Mouse (Mus musculus): ENCODE results near the gene Unc79. TPM values are rescaled to one million over a fixed set of nuclear protein-coding genes. Genes with fewer than 3 reads are reported as not detected.

Unc79 gene
- total and polyA plus RNA-seq, 3 experiments, result 0.04 to 0.86 (median 0.05) TPM

DNA sequence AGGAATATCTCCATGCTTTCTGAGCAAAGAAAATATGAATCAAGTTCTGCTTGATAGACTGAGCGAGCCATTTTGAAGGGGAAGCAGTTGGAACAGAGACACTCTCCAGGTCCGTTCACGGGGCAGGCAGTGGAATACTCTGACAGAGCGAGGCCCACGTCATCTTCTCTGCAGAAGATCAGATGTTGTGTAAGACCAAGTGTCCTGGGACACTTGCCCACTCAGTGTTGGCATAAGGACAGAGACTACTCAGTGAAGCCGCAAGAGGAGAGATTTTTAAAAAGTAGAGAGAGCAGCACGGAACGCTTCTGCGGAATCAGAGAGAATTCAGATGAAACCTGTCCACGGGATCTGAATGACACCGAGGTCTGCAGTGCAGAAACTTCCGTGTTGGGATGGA lies 69.5 kb downstream of the Unc79 start:
- Histone ChIP-seq H3K4me1 (ENCODE audit: control insufficient read depth in 1 of 2, insufficient read depth in 2 of 2) (no peaks in the 10 kb centered on the region), H3K36me3 (replicated peaks in 1 of 2; ENCODE audit: control insufficient read depth in 1 of 2, insufficient read depth in 1 of 2, low read length in 1 of 2) (no peaks in the 10 kb centered on the region), H3K4me3 (replicated peaks in 1 of 3; ENCODE audit: low read depth in 2 of 3, low read length in 2 of 3, poor library complexity in 1 of 3) (no peak overlapping the region), H3K27me3 (replicated peaks) (no peaks in the 10 kb centered on the region), H3K4me2 (ENCODE audit: insufficient read depth, low read depth, poor library complexity, severe bottlenecking) (no peak overlapping the region), H3K9ac (ENCODE audit: insufficient read depth, low read depth) (no peak overlapping the region), H3K79me2 (replicated peaks; ENCODE audit: control insufficient read depth, extremely low read depth, insufficient read depth, poor library complexity, severe bottlenecking) (no peaks in the 10 kb centered on the region), H3K9me3 (replicated peaks; ENCODE audit: low read length) (no peaks in the 10 kb centered on the region), H3K27ac (ENCODE audit: insufficient read depth, low read depth) (no peak overlapping the region)
- in situ Hi-C loops (cut with MboI; ENCODE audit: low pct_ligation_motif_present, low pct_unique_long_range_greater_than_20kb, low sequenced_read_pairs) (no loop called here), dilution Hi-C loops (cut with MboI; ENCODE audit: extremely low pct_ligation_motif_present, extremely low pct_unique_long_range_greater_than_20kb, low sequenced_read_pairs) (no loop called here)
- no peak for DNase-seq (ENCODE audit: extremely low read depth)
- TF ChIP-seq UBTF (IDR thresholded peaks at IDR 0.05; ENCODE audit: low read depth, low read length) (no peak), TCF12 (IDR thresholded peaks at IDR 0.05; ENCODE audit: low read depth, low read length) (no peak), POLR2A (IDR thresholded peaks at IDR 0.05; ENCODE audit: low read depth, low read length) (no peak), ZKSCAN1 (IDR thresholded peaks at IDR 0.05; ENCODE audit: borderline replicate concordance, low read depth, low read length) (no peak), CHD1 (IDR thresholded peaks at IDR 0.05; ENCODE audit: low read depth, low read length) (no peak), USF1 (IDR thresholded peaks at IDR 0.05; ENCODE audit: low read depth, low read length) (no peak), NELFE (IDR thresholded peaks at IDR 0.05; ENCODE audit: low read depth, low read length) (no peak), ETS1 (conservative IDR thresholded peaks at IDR 0.05; ENCODE audit: low read depth, low read length) (no peak), NRF1 (IDR thresholded peaks at IDR 0.05; ENCODE audit: low read depth, low read length) (no peak), MYC (IDR thresholded peaks at IDR 0.05; ENCODE audit: low read depth, low read length) (no peak), ZMIZ1 (IDR thresholded peaks at IDR 0.05; ENCODE audit: low read depth, low read length) (no peak), RAD21 (IDR thresholded peaks at IDR 0.05; ENCODE audit: low read depth, low read length) (no peak), BHLHE40 (IDR thresholded peaks at IDR 0.05; ENCODE audit: low read depth, low read length) (no peak), JUND (conservative IDR thresholded peaks at IDR 0.05; ENCODE audit: low read depth, low read length) (no peak), JUN (IDR thresholded peaks at IDR 0.05; ENCODE audit: insufficient read depth, low read depth, low read length) (no peak), SMC3 (IDR thresholded peaks at IDR 0.05; ENCODE audit: low read depth, low read length) (no peak), KAT2A (IDR thresholded peaks at IDR 0.05; ENCODE audit: insufficient replicate concordance, low read length) (no peak)

DNA sequence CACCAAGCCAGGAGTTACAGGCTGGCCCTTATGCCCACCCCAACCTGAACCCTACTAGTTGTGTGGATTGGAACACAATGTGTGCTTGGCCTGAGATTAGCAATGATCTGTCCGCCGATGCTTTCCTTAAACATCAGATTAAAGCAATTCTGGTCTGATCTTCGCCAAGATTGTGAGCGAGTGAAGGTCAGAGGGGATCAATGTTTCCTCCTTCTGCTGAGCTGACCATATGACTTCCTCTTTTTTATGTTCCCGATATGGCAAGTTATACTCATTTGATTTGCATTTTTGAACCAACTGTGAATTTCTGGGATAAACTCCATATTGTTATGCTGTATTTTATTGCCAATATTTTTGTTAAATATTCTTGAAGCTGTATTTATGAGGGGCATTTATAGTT lies 88.0 kb downstream of the Unc79 start:
- in situ Hi-C loops (cut with MboI; ENCODE audit: low pct_ligation_motif_present, low pct_unique_long_range_greater_than_20kb, low sequenced_read_pairs) (no loop called here), dilution Hi-C loops (cut with MboI; ENCODE audit: extremely low pct_ligation_motif_present, extremely low pct_unique_long_range_greater_than_20kb, low sequenced_read_pairs) (no loop called here)
- no peak overlapping the region for H3K4me3 ChIP-seq (replicated peaks in 1 of 3; ENCODE audit: low read depth in 2 of 3, low read length in 2 of 3, poor library complexity in 1 of 3)
- no peaks in the 10 kb centered on the region for H3K27me3 ChIP-seq (replicated peaks)
- H3K36me3 ChIP-seq (replicated peaks in 1 of 2; ENCODE audit: control insufficient read depth in 1 of 2, insufficient read depth in 1 of 2, low read length in 1 of 2), result no peaks in the 10 kb centered on the region
- no peak overlapping the region; the same call in 1 of the 2 replicates for H3K4me2 ChIP-seq (ENCODE audit: insufficient read depth, low read depth, poor library complexity, severe bottlenecking)
- DNase-seq (ENCODE audit: extremely low read depth), result no peak
- H3K79me2 ChIP-seq (replicated peaks; ENCODE audit: control insufficient read depth, extremely low read depth, insufficient read depth, poor library complexity, severe bottlenecking), result no peaks in the 10 kb centered on the region
- no peak overlapping the region for H3K27ac ChIP-seq (ENCODE audit: insufficient read depth, low read depth)
- H3K4me1 ChIP-seq (ENCODE audit: control insufficient read depth in 1 of 2, insufficient read depth in 2 of 2), result no peaks in the 10 kb centered on the region; a peak in 1 of 4 replicates
- H3K9me3 ChIP-seq (replicated peaks; ENCODE audit: low read length), result no peaks in the 10 kb centered on the region
- no peak overlapping the region for H3K9ac ChIP-seq (ENCODE audit: insufficient read depth, low read depth)
- TF ChIP-seq HCFC1 (IDR thresholded peaks at IDR 0.05; ENCODE audit: low read depth, low read length), result no peak
- TF ChIP-seq MXI1 (IDR thresholded peaks at IDR 0.05; ENCODE audit: low read depth, low read length), result no peak
- no peak for TF ChIP-seq ZMIZ1 (IDR thresholded peaks at IDR 0.05; ENCODE audit: low read depth, low read length)
- TF ChIP-seq POLR2A (IDR thresholded peaks at IDR 0.05; ENCODE audit: low read depth, low read length), result no peak
- no peak for TF ChIP-seq NELFE (IDR thresholded peaks at IDR 0.05; ENCODE audit: low read depth, low read length)
- no peak for TF ChIP-seq CHD1 (IDR thresholded peaks at IDR 0.05; ENCODE audit: low read depth, low read length)
